Mouse (Mus musculus): ENCODE results near the gene Rfc5. TPM values are rescaled to one million over a fixed set of nuclear protein-coding genes. Genes with fewer than 3 reads are reported as not detected.
"Not testable (repeated sequence)": the region's sequence is repeated elsewhere in the genome, so short reads cannot be mapped to it uniquely, and the experiment has no call there.

Rfc5 gene
- 10 to 100 TPM; 36.6 to 47.8 TPM for total RNA-seq (2021)
- long read RNA-seq, experiment 1, transcript Rfc5-201 (11 exons, 2,796 nt): major isoform, 35 of 45 reads
- long read RNA-seq, experiment 1, partial matches to known transcripts: 2 of 45 reads
- long read RNA-seq, experiment 1, other reads (novel, unspliced or antisense): 6 of 45 reads
- long read RNA-seq, experiment 2, transcript Rfc5-201 (11 exons, 2,796 nt): major isoform, 67 of 87 reads
- long read RNA-seq, experiment 2, partial matches to known transcripts: 3 of 87 reads
- long read RNA-seq, experiment 2, other reads (novel, unspliced or antisense): 16 of 87 reads

GRCm38 (mm10) chr5:117388877-117389276, at the start of gene Rfc5:
Gene Rfc5, minus strand, starts transcription at chr5:117389047.
- DNase-seq (ENCODE audit: low spot score in 2 of 2): peak; percentile 94 to 95

GRCm38 (mm10) chr5:117433501-117433900, 44.7 kb upstream of the Rfc5 start:
- not testable (repeated sequence) for DNase-seq (ENCODE audit: low spot score in 2 of 2)

- DNase-seq (ENCODE audit: low spot score in 2 of 2): no peak
Measured at GRCm38 (mm10) chr5:117417442-117417841, 28.6 kb upstream of the Rfc5 start.

GRCm38 (mm10) chr5:117415011-117415912, 26.4 kb upstream of the Rfc5 start:
- DNase-seq (ENCODE audit: low spot score in 2 of 2): no peak

GRCm38 (mm10) chr5:117414611-117415010, 25.8 kb upstream of the Rfc5 start:
- DNase-seq (ENCODE audit: low spot score in 2 of 2): no peak

- DNase-seq (ENCODE audit: low spot score in 2 of 2): peak; percentile 10 to 25
Measured at GRCm38 (mm10) chr5:117413507-117414501, 25.0 kb upstream of the Rfc5 start, which contains the start of gene Ksr2. Gene Ksr2, plus strand, starts transcription at chr5:117414000.

- DNase-seq (ENCODE audit: low spot score in 2 of 2): no peak
Measured at GRCm38 (mm10) chr5:117409369-117409768, 20.5 kb upstream of the Rfc5 start.

GRCm38 (mm10) chr5:117408216-117408615, 19.4 kb upstream of the Rfc5 start:
- no peak for DNase-seq (ENCODE audit: low spot score in 2 of 2)

GRCm38 (mm10) chr5:117404671-117405070, 15.8 kb upstream of the Rfc5 start:
- DNase-seq (ENCODE audit: low spot score in 2 of 2): not testable (repeated sequence)

GRCm38 (mm10) chr5:117403609-117404008, 14.8 kb upstream of the Rfc5 start:
- no peak for DNase-seq (ENCODE audit: low spot score in 2 of 2)

- DNase-seq (ENCODE audit: low spot score in 2 of 2): no peak
Measured at GRCm38 (mm10) chr5:117399281-117399680, 10.4 kb upstream of the Rfc5 start.

- DNase-seq (ENCODE audit: low spot score in 2 of 2): no peak
Measured at GRCm38 (mm10) chr5:117398007-117398550, 9.2 kb upstream of the Rfc5 start.

GRCm38 (mm10) chr5:117397371-117397770, 8.5 kb upstream of the Rfc5 start:
- no peak for DNase-seq (ENCODE audit: low spot score in 2 of 2)

GRCm38 (mm10) chr5:117396596-117397014, 7.8 kb upstream of the Rfc5 start:
- DNase-seq (ENCODE audit: low spot score in 2 of 2): no peak

- DNase-seq (ENCODE audit: low spot score in 2 of 2): no peak
Measured at GRCm38 (mm10) chr5:117395834-117396233, 7.0 kb upstream of the Rfc5 start.

- no peak for DNase-seq (ENCODE audit: low spot score in 2 of 2)
Measured at GRCm38 (mm10) chr5:117390895-117391294, 2.0 kb upstream of the Rfc5 start.

GRCm38 (mm10) chr5:117388296-117388751, 523 bp downstream of the Rfc5 start:
- DNase-seq (ENCODE audit: low spot score in 2 of 2): peak; percentile 22 to 32

GRCm38 (mm10) chr5:117383198-117383597, 5.6 kb downstream of the Rfc5 start:
- DNase-seq (ENCODE audit: low spot score in 2 of 2): no peak

- DNase-seq (ENCODE audit: low spot score in 2 of 2): no peak
Measured at GRCm38 (mm10) chr5:117381785-117382184, 7.1 kb downstream of the Rfc5 start.

GRCm38 (mm10) chr5:117380199-117380598, 8.6 kb downstream of the Rfc5 start:
- no peak for DNase-seq (ENCODE audit: low spot score in 2 of 2)

Data from adrenal gland, postnatal 4 days (tissue).